Mouse (Mus musculus): ENCODE results near the gene Hmga1.
A peak's percentile ranks its signal among the peaks of the same experiment; 100 is the strongest.

- peak in 1 of 2 experiments; percentile 31; a peak in 2 of 4 replicates for TF ChIP-seq CTCF (conservative IDR thresholded peaks at IDR 0.05 in 1 of 2, IDR thresholded peaks at IDR 0.05 in 1 of 2; ENCODE audit: low read depth in 2 of 2, low read length in 2 of 2)
- TF ChIP-seq EP300 (IDR thresholded peaks at IDR 0.05; ENCODE audit: low read length), result no peak
- no peak for TF ChIP-seq TCF12 (IDR thresholded peaks at IDR 0.05; ENCODE audit: low read depth, low read length)
- no peak for TF ChIP-seq POLR2A (IDR thresholded peaks at IDR 0.05; ENCODE audit: low read depth, low read length)
- no peak for TF ChIP-seq TBP (conservative IDR thresholded peaks at IDR 0.05; ENCODE audit: low read depth, low read length)
- no peak for TF ChIP-seq JUN (IDR thresholded peaks at IDR 0.05; ENCODE audit: insufficient read depth, low read depth, low read length)
- TF ChIP-seq ZC3H11A (IDR thresholded peaks at IDR 0.05; ENCODE audit: low read depth, low read length), result no peak
- no peak for TF ChIP-seq IRF4 (IDR thresholded peaks at IDR 0.05; ENCODE audit: low read depth, low read length)
- no peak for TF ChIP-seq MXI1 (IDR thresholded peaks at IDR 0.05; ENCODE audit: low read depth, low read length)
- no peak for TF ChIP-seq CHD2 (IDR thresholded peaks at IDR 0.05; ENCODE audit: low read length)
- TF ChIP-seq ETS1 (conservative IDR thresholded peaks at IDR 0.05; ENCODE audit: low read depth, low read length), result no peak
- TF ChIP-seq USF2 (conservative IDR thresholded peaks at IDR 0.05; ENCODE audit: low read depth, low read length), result no peak
Measured at GRCm38 (mm10) chr17:27577468-27577867, 21.2 kb downstream of the Hmga1 start.
